Mouse (Mus musculus) limb, embryonic 11.5 days (tissue): ENCODE data around the gene Grb7. TPM values are rescaled to one million over a fixed set of nuclear protein-coding genes. Genes with fewer than 3 reads are reported as not detected.

Experiments
- ATAC-seq: fragments of 200-750 bp; cut with Nextera tagmentation; 2 replicates; pipeline ENCODE4 v1.8.0; 2017; ENCODE audit warnings: low read depth; ENCODE audit not compliant: insufficient number of reproducible peaks, low FRiP score, low TSS enrichment
- DNase-seq: peaks from one replicate; pipeline ENCODE4 v3.0.0-alpha.2; 2015; ENCODE audit warnings: low spot score
- H3K27ac ChIP-seq: fragments of 300-500 bp; sonication (generic); replicated peaks from 2 replicates; pipeline ENCODE4 v1.5.1; 2014; ENCODE audit warnings: low read depth, mild to moderate bottlenecking, low read length
- H3K27me3 ChIP-seq: fragments of 300-500 bp; sonication (generic); 2 replicates; pipeline ENCODE4 v1.6.1; 2014; ENCODE audit warnings: mild to moderate bottlenecking, low read length, mixed read lengths; ENCODE audit not compliant: control insufficient read depth, insufficient read depth
- H3K36me3 ChIP-seq: fragments of 300-500 bp; sonication (generic); 2 replicates; pipeline ENCODE4 v1.6.1; 2014; ENCODE audit warnings: mild to moderate bottlenecking, low read length, moderate library complexity, mixed read lengths; ENCODE audit not compliant: control insufficient read depth, insufficient read depth
- H3K4me1 ChIP-seq: fragments of 300-500 bp; sonication (generic); 2 replicates; pipeline ENCODE4 v1.6.1; 2014; ENCODE audit warnings: low read length, mixed read lengths; ENCODE audit not compliant: control insufficient read depth, insufficient read depth
- H3K4me2 ChIP-seq: fragments of 300-500 bp; sonication (generic); 2 replicates; pipeline ENCODE4 v1.6.1; 2014; ENCODE audit warnings: low read depth, mild to moderate bottlenecking, moderate library complexity; ENCODE audit not compliant: severe bottlenecking
- H3K4me3 ChIP-seq: fragments of 300-500 bp; sonication (generic); 2 replicates; pipeline ENCODE4 v1.5.1; 2014; ENCODE audit warnings: low read depth, low read length
- H3K9ac ChIP-seq: fragments of 300-500 bp; sonication (generic); 2 replicates; pipeline ENCODE4 v1.6.1; 2014; ENCODE audit warnings: mild to moderate bottlenecking, low read length
- H3K9me3 ChIP-seq: fragments of 300-500 bp; sonication (generic); 2 replicates; pipeline ENCODE4 v1.6.1; 2016; ENCODE audit warnings: low read length; ENCODE audit not compliant: control insufficient read depth
- WGBS: fragments of 180-500 bp; shearing (Covaris S2); extraction: QIAGEN DNeasy Blood & Tissue Kit; methylation state at CpG from one replicate; pipeline ENCODE4 v1.1.7; 2014; 5-methylcytosine and 5-hydroxymethylcytosine counted together
- polyA plus RNA-seq: library from polyadenylated mRNA; unstranded; fragments of >200 nt; fragmentation: Nextera tagmentation; extraction: Ambion mirVana; gene quantifications from 2 replicates; pipeline ENCODE4 v1.2.1, GENCODE M21; 2014

The Grb7 gene
- 5.3 and 6.7 TPM in 2 replicates for polyA plus RNA-seq

DNA sequence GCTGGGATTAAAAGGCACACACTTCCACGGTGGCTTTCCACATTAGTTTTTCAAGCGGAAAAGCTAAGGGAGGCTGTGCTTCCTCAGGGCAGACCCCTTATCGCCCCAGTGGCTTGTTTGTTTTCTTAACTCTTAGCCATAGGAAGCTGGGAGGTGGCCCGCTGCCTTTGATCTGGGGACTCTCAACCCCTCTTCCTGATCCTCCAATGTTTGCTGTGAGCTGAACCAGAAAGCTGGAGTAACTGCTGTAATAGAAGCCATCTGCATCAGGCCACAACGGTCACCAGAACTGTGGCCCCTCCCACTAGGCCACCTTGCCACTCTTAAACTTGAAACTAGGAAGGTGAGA lies at the start of gene Grb7:
Gene Grb7 (plus strand): TSS at position 182 of the 349 bp plus-strand sequence.
- Histone ChIP-seq H3K4me3 (peak within 1 kb of the TSS; percentile 17; the same call in 1 of the 2 replicates), H3K36me3 (no peaks in the 10 kb centered on the region), H3K9ac (0 out of 2 replicates have a peak within 1 kb of the TSS, but pooled peaks have one; percentile 3), H3K9me3 (no peaks in the 10 kb centered on the region), H3K4me1 (peaks cover 5% of the 10 kb centered on the region; the same call in 1 of the 2 replicates), H3K27ac (no peak within 1 kb of the TSS), H3K4me2 (no peak within 1 kb of the TSS; the same call in 1 of the 2 replicates), H3K27me3 (peaks cover 14% of the 10 kb centered on the region; the same call in 1 of the 2 replicates)
- 2% methylated on average over 5 of the region's 5 CpGs for WGBS
- ATAC-seq: no peak
- DNase-seq: no peak

GRCm38 (mm10) chr11:98397946-98398345 lies 48.2 kb upstream of the Grb7 start:
- Histone ChIP-seq H3K4me3 (no peak overlapping the region), H3K9me3 (no peaks in the 10 kb centered on the region), H3K27ac (no peak overlapping the region), H3K4me1 (peaks cover 3% of the 10 kb centered on the region; the same call in 1 of the 2 replicates), H3K4me2 (no peak overlapping the region), H3K9ac (no peak overlapping the region), H3K36me3 (no peaks in the 10 kb centered on the region), H3K27me3 (no peaks in the 10 kb centered on the region)
- WGBS: 95% methylated on average over 7 of the region's 7 CpGs
- ATAC-seq (no peak), DNase-seq (no peak)

- H3K27ac ChIP-seq: peak within 1 kb of the TSS; percentile 94
- peak within 1 kb of the TSS; percentile 68 for H3K4me2 ChIP-seq
- H3K4me1 ChIP-seq: peaks cover 3% of the 10 kb centered on the region; the same call in 1 of the 2 replicates
- under 1% methylated on average over 40 of the region's 40 CpGs for WGBS
- peak; percentile 90 for DNase-seq
- H3K4me3 ChIP-seq: peak within 1 kb of the TSS; percentile 59
- peak; percentile 85 for ATAC-seq
- no peaks in the 10 kb centered on the region for H3K9me3 ChIP-seq
- no peaks in the 10 kb centered on the region for H3K36me3 ChIP-seq
- H3K9ac ChIP-seq: peak within 1 kb of the TSS; percentile 84
- H3K27me3 ChIP-seq: no peaks in the 10 kb centered on the region
Measured at GRCm38 (mm10) chr11:98400161-98400726, 46.0 kb upstream of the Grb7 start, which contains the start of gene Pgap3. Pgap3 (minus strand) TSS chr11:98400490.

DNA sequence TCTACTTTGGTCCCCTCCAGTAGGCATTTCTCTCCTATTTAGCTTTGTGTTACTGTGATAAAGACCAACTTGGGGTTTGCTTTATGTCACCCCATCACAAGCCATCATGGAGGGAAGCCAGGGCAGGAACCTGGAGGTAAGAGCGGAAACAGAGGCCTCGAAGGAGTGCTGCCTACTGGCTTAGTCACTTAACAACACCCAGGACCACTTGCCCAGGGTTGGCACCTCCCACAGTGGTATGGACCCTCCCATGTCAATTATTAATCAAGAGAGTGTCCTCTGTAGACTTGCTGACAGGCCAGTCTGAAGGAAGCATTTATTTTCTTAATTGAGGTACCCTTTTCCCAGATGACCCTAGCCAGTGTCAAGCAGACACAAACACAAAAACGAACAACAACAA lies 45.4 kb upstream of the Grb7 start:
- DNase-seq (no peak), ATAC-seq (no peak)
- no peaks in the 10 kb centered on the region for H3K36me3 ChIP-seq
- peaks cover 3% of the 10 kb centered on the region; the same call in 1 of the 2 replicates for H3K4me1 ChIP-seq
- H3K4me3 ChIP-seq: peak overlapping the region; percentile 59
- H3K9me3 ChIP-seq: no peaks in the 10 kb centered on the region
- H3K4me2 ChIP-seq: peak overlapping the region; percentile 68
- H3K27me3 ChIP-seq: no peaks in the 10 kb centered on the region
- H3K9ac ChIP-seq: peak overlapping the region; percentile 84
- no peak overlapping the region; the same call in 1 of the 2 replicates for H3K27ac ChIP-seq
- WGBS: 55% methylated on average over 3 of the region's 3 CpGs

- 72% methylated on average over 6 of the region's 6 CpGs for WGBS
- Histone ChIP-seq H3K4me3 (no peak overlapping the region), H3K4me2 (no peak overlapping the region), H3K27ac (no peak overlapping the region), H3K27me3 (peaks cover 4% of the 10 kb centered on the region; the same call in 1 of the 2 replicates), H3K4me1 (peaks cover 11% of the 10 kb centered on the region), H3K9ac (no peak overlapping the region), H3K9me3 (no peaks in the 10 kb centered on the region), H3K36me3 (no peaks in the 10 kb centered on the region)
- no peak for DNase-seq
- ATAC-seq: no peak
Measured at GRCm38 (mm10) chr11:98406621-98407020, 39.6 kb upstream of the Grb7 start.

GRCm38 (mm10) chr11:98408872-98409271 lies 37.3 kb upstream of the Grb7 start:
- H3K27ac ChIP-seq: no peak overlapping the region
- WGBS: 63% methylated on average over 8 of the region's 8 CpGs
- H3K4me2 ChIP-seq: peak overlapping the region; percentile 27
- no peaks in the 10 kb centered on the region for H3K36me3 ChIP-seq
- DNase-seq (no peak), ATAC-seq (no peak)
- peak overlapping the region; percentile 30; the same call in 1 of the 2 replicates for H3K9ac ChIP-seq
- peaks cover 16% of the 10 kb centered on the region for H3K4me1 ChIP-seq
- H3K27me3 ChIP-seq: peaks cover 4% of the 10 kb centered on the region; the same call in 1 of the 2 replicates
- no peak overlapping the region for H3K4me3 ChIP-seq
- no peaks in the 10 kb centered on the region for H3K9me3 ChIP-seq

DNA sequence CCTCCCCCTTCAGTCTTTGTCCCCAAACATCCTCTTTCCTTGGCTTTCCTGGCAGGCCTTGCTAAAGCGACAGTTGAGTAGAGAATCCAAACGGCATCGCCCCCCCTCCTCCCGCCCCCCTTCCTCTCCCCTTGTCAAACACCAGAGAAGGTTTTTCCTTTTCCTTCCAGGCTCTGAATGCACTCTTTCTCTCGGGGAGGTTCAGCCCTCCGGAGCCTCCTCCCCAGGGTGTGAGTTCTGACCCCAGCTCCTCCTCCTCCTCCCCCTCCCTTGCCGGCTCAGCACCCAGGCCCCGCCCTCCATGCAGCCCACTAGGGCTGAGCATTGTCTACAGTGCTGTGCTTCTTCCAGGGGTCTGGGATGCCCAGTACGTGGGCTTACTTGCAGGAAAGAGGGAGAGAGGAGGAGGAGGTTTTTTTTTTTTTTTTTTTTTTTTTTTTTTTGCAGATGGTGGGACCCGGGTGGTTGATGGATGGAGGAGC lies 36.8 kb upstream of the Grb7 start:
- H3K36me3 ChIP-seq: no peaks in the 10 kb centered on the region
- H3K27ac ChIP-seq: no peak overlapping the region
- ATAC-seq (no peak), DNase-seq (peak; percentile 49)
- H3K4me2 ChIP-seq: peak overlapping the region; percentile 27
- peaks cover 16% of the 10 kb centered on the region for H3K4me1 ChIP-seq
- peaks cover 4% of the 10 kb centered on the region; the same call in 1 of the 2 replicates for H3K27me3 ChIP-seq
- no peaks in the 10 kb centered on the region for H3K9me3 ChIP-seq
- 5% methylated on average over 10 of the region's 10 CpGs for WGBS
- H3K4me3 ChIP-seq: no peak overlapping the region
- peak overlapping the region; percentile 30; the same call in 1 of the 2 replicates for H3K9ac ChIP-seq

GRCm38 (mm10) chr11:98412273-98412796 lies 33.9 kb upstream of the Grb7 start, which contains the start of gene Erbb2:
Erbb2 (plus strand) TSS chr11:98412470.
- Histone ChIP-seq H3K27ac (peak within 1 kb of the TSS; percentile 76), H3K9ac (peak within 1 kb of the TSS; percentile 72), H3K4me3 (peak within 1 kb of the TSS; percentile 72), H3K36me3 (no peaks in the 10 kb centered on the region), H3K4me1 (peaks cover 16% of the 10 kb centered on the region), H3K27me3 (peaks cover 4% of the 10 kb centered on the region; the same call in 1 of the 2 replicates), H3K4me2 (peak within 1 kb of the TSS; percentile 57), H3K9me3 (no peaks in the 10 kb centered on the region)
- peak; percentile 86 for DNase-seq
- peak; percentile 75; the same call in 1 of the 2 replicates for ATAC-seq
- under 1% methylated on average over 35 of the region's 49 CpGs for WGBS
